Mouse (Mus musculus) hindbrain, embryonic 16.5 days (tissue): ENCODE measurements around the gene 4930402H24Rik. TPM values are rescaled to one million over a fixed set of nuclear protein-coding genes. Genes with fewer than 3 reads are reported as not detected.

Experiments used
- ATAC-seq: fragments of 200-750 bp; cut with Nextera tagmentation; 2 replicates; pipeline ENCODE4 v1.8.0; 2017; ENCODE audit warnings: moderate TSS enrichment, moderate library complexity
- H3K27ac ChIP-seq: fragments of 300-500 bp; sonication (generic); 2 replicates; pipeline ENCODE4 v1.5.1; 2014; ENCODE audit warnings: low read depth, mild to moderate bottlenecking, control low read depth, low read length, moderate library complexity
- H3K27me3 ChIP-seq: fragments of 300-500 bp; sonication (generic); replicated peaks from 2 replicates; pipeline ENCODE4 v1.6.1; 2014; ENCODE audit warnings: low read length; ENCODE audit not compliant: control insufficient read depth, insufficient read depth
- H3K36me3 ChIP-seq: fragments of 300-500 bp; sonication (generic); 2 replicates; pipeline ENCODE4 v1.6.1; 2014; ENCODE audit warnings: mild to moderate bottlenecking, low read length, moderate library complexity, mixed read lengths; ENCODE audit not compliant: control insufficient read depth, insufficient read depth
- H3K4me1 ChIP-seq: fragments of 300-500 bp; sonication (generic); 2 replicates; pipeline ENCODE4 v1.6.1; 2014; ENCODE audit warnings: low read depth, low read length; ENCODE audit not compliant: control insufficient read depth, insufficient read depth
- H3K4me2 ChIP-seq: fragments of 300-500 bp; sonication (generic); 2 replicates; pipeline ENCODE4 v1.6.1; 2014; ENCODE audit warnings: mild to moderate bottlenecking, low read length, control low read depth, moderate library complexity
- H3K4me3 ChIP-seq: fragments of 300-500 bp; sonication (generic); 2 replicates; pipeline ENCODE4 v1.5.1; 2014; ENCODE audit warnings: mild to moderate bottlenecking, low read length, control low read depth, moderate library complexity
- H3K9ac ChIP-seq: fragments of 300-500 bp; sonication (generic); 2 replicates; pipeline ENCODE4 v1.6.1; 2014; ENCODE audit warnings: low read depth, mild to moderate bottlenecking, control low read depth, low read length, moderate library complexity
- H3K9me3 ChIP-seq: fragments of 300-500 bp; sonication (generic); 2 replicates; pipeline ENCODE4 v1.6.1; 2014; ENCODE audit warnings: mild to moderate bottlenecking, low read length, moderate library complexity; ENCODE audit not compliant: control insufficient read depth
- WGBS: fragments of 180-500 bp; shearing (Covaris S2); extraction: QIAGEN DNeasy Blood & Tissue Kit; methylation state at CpG from one replicate; pipeline ENCODE4 v1.1.7; 2014; 5-methylcytosine and 5-hydroxymethylcytosine counted together
- polyA plus RNA-seq: library from polyadenylated mRNA; unstranded; fragments of >200 nt; fragmentation: Nextera tagmentation; extraction: Ambion mirVana; gene quantifications from 2 replicates; pipeline ENCODE4 v1.2.1, GENCODE M21; 2015

Gene 4930402H24Rik
- polyA plus RNA-seq, result 78.7 and 92.5 TPM in 2 replicates

DNA sequence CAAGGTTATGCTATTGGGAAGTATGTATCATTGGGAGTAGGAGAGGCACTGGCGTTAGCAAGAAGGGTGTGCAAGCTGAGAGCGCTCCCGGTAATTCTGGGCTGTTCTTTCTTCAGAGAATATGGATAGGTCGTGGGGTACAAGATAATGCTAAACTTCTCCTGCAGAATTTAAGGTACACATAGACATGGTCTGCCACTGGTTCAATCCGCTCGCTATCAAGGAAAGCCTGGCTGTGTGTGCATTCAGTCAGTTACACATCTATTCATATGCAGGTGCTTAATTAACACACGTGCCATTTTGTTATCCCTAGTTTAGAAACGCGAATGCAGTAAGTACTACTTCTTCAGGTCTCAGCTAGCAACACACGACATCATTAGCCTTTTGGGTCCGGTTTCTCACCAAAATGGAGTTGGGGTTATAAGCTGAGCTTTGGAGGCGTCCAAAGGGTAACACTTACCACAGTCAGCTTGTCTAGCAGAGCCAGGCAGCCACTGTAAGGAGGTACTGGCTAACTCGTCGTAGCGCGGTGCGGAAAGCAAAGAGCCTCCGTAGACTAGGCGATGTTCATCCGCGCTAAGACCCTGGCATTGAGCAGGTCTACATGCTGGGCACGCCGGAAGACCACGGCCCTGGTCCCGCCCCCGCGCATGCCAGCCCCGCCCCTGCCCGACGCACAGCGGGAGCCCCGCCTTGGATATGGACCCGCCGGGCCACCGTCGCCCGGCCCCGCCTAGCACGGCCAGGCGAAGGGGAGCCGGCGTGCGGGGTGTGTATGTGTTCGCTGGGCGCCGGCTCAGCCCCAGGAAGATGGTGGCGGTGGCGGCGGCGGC, at the start of gene 4930402H24Rik, which contains the start of gene Atrn:
TSS of gene 4930402H24Rik (minus strand) at position 656 of the 833 bp plus-strand sequence.
TSS of gene Atrn (plus strand) at position 745 of the 833 bp plus-strand sequence.
- peak within 1 kb of the TSS; percentile 90 for H3K27ac ChIP-seq
- peak; percentile 98 for ATAC-seq
- H3K4me2 ChIP-seq, result peak within 1 kb of the TSS; percentile 88
- H3K9me3 ChIP-seq, result no peaks in the 10 kb centered on the region
- H3K9ac ChIP-seq, result peak within 1 kb of the TSS; percentile 95
- peaks cover 17% of the 10 kb centered on the region for H3K4me1 ChIP-seq
- H3K4me3 ChIP-seq, result peak within 1 kb of the TSS; percentile 100
- no peaks in the 10 kb centered on the region for H3K36me3 ChIP-seq
- WGBS, result 3% methylated on average over 37 of the region's 50 CpGs
- H3K27me3 ChIP-seq, result no peaks in the 10 kb centered on the region

DNA sequence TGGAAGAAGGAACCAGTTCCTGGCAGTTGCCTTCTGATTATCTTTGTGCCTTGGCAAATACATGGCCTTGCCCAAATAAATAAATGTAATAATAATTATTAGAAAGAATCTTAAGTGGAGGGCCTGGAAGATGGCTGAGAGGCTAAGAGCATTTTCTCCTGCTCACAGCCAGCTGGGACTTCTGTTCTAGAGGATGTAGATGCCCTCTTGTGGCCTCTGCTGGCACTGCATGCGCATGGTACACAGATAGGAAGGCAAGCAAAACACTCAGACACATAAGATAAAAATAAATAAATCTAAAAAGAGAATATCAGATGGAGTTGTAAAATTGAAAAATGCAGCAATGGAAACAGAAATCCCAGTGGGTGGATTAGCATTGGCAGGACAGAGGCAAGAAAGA, 44.3 kb upstream of the 4930402H24Rik start:
- Histone ChIP-seq H3K9me3 (no peaks in the 10 kb centered on the region), H3K9ac (no peak overlapping the region), H3K27me3 (no peaks in the 10 kb centered on the region), H3K4me1 (no peaks in the 10 kb centered on the region), H3K36me3 (no peaks in the 10 kb centered on the region; the same call in 1 of the 2 replicates), H3K27ac (no peak overlapping the region), H3K4me3 (no peak overlapping the region), H3K4me2 (no peak overlapping the region)
- 5% methylated on average over 1 of the region's 1 CpGs for WGBS
- peak; percentile 85 for ATAC-seq

DNA sequence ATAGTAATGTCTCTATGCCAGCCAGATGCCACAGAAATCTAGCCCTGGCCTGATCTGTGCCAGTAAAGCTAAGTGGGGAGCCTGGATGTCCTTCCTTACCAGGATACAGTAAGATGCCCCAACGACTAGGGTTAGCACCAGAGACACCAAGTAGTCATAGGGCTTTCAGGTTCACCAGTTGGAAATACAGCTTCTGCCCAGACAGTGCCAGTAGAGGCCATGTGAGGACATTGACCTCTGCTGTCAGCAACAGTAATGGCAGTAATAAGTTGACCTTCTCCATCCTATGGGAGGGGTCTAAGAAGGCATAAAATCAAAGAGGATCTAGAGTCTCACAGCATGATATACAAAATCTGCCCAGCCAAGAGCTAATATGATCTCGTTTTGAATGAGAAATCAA, 43.6 kb upstream of the 4930402H24Rik start:
- WGBS, result 75% methylated on average over 2 of the region's 2 CpGs
- Histone ChIP-seq H3K9me3 (no peaks in the 10 kb centered on the region), H3K4me2 (no peak overlapping the region), H3K4me1 (no peaks in the 10 kb centered on the region), H3K4me3 (no peak overlapping the region), H3K9ac (no peak overlapping the region), H3K27me3 (no peaks in the 10 kb centered on the region), H3K36me3 (no peaks in the 10 kb centered on the region; the same call in 1 of the 2 replicates), H3K27ac (no peak overlapping the region)
- ATAC-seq, result no peak

DNA sequence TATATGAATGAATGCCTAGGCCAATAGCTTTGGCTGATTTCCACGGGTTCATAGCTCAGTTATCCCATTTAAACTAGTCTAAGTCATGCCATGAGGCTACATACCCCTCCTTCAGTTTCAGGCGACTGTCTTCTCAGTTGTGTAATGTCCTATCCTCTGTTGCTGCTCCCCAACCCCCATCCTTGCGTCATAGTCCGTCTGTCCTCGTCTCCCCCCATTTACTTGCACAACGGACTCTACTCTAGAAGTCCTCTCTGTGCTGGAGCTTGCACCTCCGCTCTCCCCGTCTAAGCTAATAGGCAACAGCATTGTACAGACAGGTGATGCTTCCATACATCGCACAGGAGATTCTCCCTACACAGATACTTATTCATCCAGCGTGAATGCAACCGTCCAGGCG, 26.7 kb upstream of the 4930402H24Rik start:
- 92% methylated on average over 12 of the region's 12 CpGs for WGBS

DNA sequence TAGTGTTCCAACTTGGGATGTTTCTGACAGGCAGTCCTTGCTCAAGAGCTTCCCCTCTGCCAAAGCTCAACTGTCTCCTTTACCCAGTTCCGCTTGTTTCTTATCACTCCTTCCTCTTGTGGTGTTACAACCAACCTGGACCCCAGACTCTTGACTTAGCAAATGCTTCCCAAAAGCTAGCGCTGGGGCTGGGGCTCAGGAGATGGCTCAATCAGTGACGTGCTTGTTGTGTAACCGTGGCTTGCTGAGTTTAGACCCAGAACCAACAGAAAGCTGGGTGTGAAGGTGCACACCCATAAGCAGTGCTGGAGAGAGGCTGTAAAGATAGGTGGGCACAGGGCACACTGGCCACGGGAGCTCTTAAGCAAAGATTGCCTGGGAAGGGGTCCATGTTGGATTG, 23.8 kb upstream of the 4930402H24Rik start:
- Histone ChIP-seq H3K4me1 (no peaks in the 10 kb centered on the region), H3K9ac (no peak overlapping the region), H3K9me3 (no peaks in the 10 kb centered on the region), H3K27ac (no peak overlapping the region), H3K36me3 (no peaks in the 10 kb centered on the region), H3K27me3 (no peaks in the 10 kb centered on the region), H3K4me3 (no peak overlapping the region), H3K4me2 (no peak overlapping the region)
- 90% methylated on average over 5 of the region's 5 CpGs for WGBS
- ATAC-seq, result no peak

More for the DNA sequence above, 26.7 kb upstream of the 4930402H24Rik start:
- H3K27me3 ChIP-seq, result no peaks in the 10 kb centered on the region
- H3K36me3 ChIP-seq, result no peaks in the 10 kb centered on the region
- H3K4me3 ChIP-seq, result no peak overlapping the region
- H3K9ac ChIP-seq, result no peak overlapping the region
- H3K4me2 ChIP-seq, result no peak overlapping the region
- no peaks in the 10 kb centered on the region for H3K9me3 ChIP-seq
- ATAC-seq, result no peak
- no peak overlapping the region for H3K27ac ChIP-seq
- no peaks in the 10 kb centered on the region for H3K4me1 ChIP-seq

DNA sequence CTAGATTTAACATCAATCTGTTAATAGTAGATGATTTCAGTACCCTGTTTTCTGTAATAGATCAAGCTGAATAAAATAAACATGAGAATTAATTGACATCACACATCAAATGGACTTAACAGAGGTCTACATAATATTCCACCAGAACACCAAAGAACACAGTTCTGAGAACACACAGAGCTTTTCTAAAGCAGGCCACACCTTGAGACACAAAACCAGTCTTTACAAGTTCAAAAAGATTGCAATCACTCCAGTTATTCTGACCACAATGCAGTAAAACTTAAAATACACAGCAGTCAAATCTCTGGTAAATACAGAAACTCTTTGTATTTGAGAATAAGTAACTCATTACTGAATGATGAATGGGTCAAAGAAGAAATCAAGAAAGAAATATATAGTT, 22.3 kb upstream of the 4930402H24Rik start:
- H3K4me2 ChIP-seq, result no peak overlapping the region
- no peaks in the 10 kb centered on the region for H3K27me3 ChIP-seq
- no peak for ATAC-seq
- no peak overlapping the region for H3K27ac ChIP-seq
- H3K9me3 ChIP-seq, result no peaks in the 10 kb centered on the region
- no peak overlapping the region for H3K4me3 ChIP-seq
- no peaks in the 10 kb centered on the region for H3K4me1 ChIP-seq
- no peaks in the 10 kb centered on the region for H3K36me3 ChIP-seq
- no peak overlapping the region for H3K9ac ChIP-seq

DNA sequence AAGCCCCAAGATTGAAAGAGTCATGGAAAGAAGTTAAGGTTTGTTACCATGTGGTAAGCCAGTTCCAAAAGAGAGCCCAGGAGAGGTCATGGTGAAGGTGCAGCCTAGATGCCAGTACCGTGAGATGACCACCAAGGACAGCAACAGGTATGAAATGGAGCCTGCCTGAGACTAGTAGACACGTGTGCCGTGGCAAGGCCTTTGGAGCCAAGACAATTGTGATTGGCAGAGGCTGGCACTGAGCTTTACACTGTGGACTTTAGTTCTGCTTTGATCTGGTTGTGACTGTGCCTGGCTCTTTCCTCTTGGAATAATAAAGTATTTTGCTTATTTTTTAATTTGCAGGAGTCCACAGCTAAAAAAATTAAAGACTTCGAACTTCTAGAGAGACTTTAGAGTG, 21.8 kb upstream of the 4930402H24Rik start:
- WGBS, result 85% methylated on average over 4 of the region's 4 CpGs
- no peaks in the 10 kb centered on the region for H3K4me1 ChIP-seq

DNA sequence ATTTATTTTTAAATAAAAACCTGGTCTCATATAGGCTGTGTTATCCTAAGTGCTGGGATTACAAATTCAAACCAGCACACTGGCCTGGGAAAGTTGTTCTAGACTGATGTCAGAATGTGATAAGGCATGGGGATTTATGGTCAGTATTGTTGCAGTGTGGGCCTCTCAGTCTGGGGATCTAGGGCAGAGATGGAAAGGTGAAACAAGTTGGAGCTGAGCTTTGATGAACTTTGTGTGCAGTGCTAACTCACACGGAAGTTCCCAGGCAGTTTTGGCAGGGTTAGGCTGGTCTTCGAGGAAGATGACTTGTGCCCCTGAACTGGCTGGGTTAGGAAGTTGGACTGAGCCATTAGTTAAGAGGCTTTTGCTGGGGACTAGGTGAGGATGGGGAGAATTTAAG, 18.7 kb upstream of the 4930402H24Rik start:
- Histone ChIP-seq H3K27me3 (no peaks in the 10 kb centered on the region), H3K4me3 (no peak overlapping the region), H3K4me2 (no peak overlapping the region), H3K36me3 (no peaks in the 10 kb centered on the region), H3K9ac (no peak overlapping the region), H3K4me1 (no peaks in the 10 kb centered on the region), H3K27ac (no peak overlapping the region), H3K9me3 (no peaks in the 10 kb centered on the region)
- no peak for ATAC-seq
- 91% methylated on average over 2 of the region's 2 CpGs for WGBS

More for the DNA sequence above, 21.8 kb upstream of the 4930402H24Rik start:
- H3K36me3 ChIP-seq, result no peaks in the 10 kb centered on the region
- ATAC-seq, result no peak
- no peaks in the 10 kb centered on the region for H3K27me3 ChIP-seq
- no peak overlapping the region for H3K27ac ChIP-seq
- no peak overlapping the region for H3K9ac ChIP-seq
- no peak overlapping the region for H3K4me2 ChIP-seq
- no peaks in the 10 kb centered on the region for H3K9me3 ChIP-seq
- no peak overlapping the region for H3K4me3 ChIP-seq

DNA sequence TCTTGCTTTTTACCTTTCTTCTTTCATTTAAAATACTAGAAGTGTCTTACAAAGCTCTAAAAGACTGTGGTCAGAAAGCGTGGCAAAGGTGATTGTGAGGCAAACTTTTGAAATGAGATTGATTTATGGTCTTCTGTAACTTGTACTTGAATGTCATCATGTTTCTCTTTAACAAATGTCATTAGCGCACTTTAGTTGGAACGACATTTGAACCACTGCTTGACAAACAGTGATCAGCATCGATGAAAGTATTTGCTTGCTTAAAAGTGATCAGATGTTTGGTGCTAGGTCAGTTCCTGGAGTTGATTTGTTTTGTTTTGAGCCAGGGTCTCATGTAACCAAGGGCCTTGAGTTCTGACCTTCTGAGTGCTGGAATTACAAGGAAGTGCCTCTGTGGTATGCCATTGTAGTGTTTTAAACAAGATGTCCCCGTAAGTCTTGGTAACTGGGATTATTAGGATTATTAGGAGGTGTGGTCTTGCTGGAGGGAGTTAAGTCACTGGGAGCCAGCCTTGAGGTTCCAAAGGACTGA, 12.9 kb upstream of the 4930402H24Rik start:
- Histone ChIP-seq H3K4me2 (no peak overlapping the region), H3K27me3 (no peaks in the 10 kb centered on the region), H3K4me3 (no peak overlapping the region), H3K4me1 (no peaks in the 10 kb centered on the region), H3K36me3 (no peaks in the 10 kb centered on the region), H3K9ac (no peak overlapping the region), H3K27ac (no peak overlapping the region), H3K9me3 (no peaks in the 10 kb centered on the region)
- ATAC-seq, result no peak
- 80% methylated on average over 5 of the region's 5 CpGs for WGBS
